Mouse (Mus musculus) CD4-positive helper T cell, adult 2 months (primary cell): ENCODE data around the gene Tmem132d.

Experiments
- DNase-seq: peaks from one replicate; pipeline ENCODE4 v3.0.0-alpha.2; 2012; ENCODE audit warnings: low read depth, missing footprints, low spot score

Tmem132d gene

GRCm38 (mm10) chr5:128218281-128218680 lies 214.6 kb downstream of the Tmem132d start:
- DNase-seq: no peak

- DNase-seq: no peak
Measured at GRCm38 (mm10) chr5:128211125-128211524, 221.8 kb downstream of the Tmem132d start.

GRCm38 (mm10) chr5:128205716-128206115 lies 227.2 kb downstream of the Tmem132d start:
- DNase-seq: no peak

- DNase-seq: no peak
Measured at GRCm38 (mm10) chr5:128204685-128205320, 228.1 kb downstream of the Tmem132d start.

GRCm38 (mm10) chr5:128203879-128204581 lies 228.8 kb downstream of the Tmem132d start:
- DNase-seq: no peak

- DNase-seq: no peak
Measured at GRCm38 (mm10) chr5:128194106-128194505, 238.8 kb downstream of the Tmem132d start.

GRCm38 (mm10) chr5:128192485-128193055 lies 240.3 kb downstream of the Tmem132d start:
- DNase-seq: no peak

- DNase-seq: no peak
Measured at GRCm38 (mm10) chr5:128191710-128192109, 241.2 kb downstream of the Tmem132d start.

- DNase-seq: no peak
Measured at GRCm38 (mm10) chr5:128190243-128190820, 242.5 kb downstream of the Tmem132d start.

GRCm38 (mm10) chr5:128176234-128176633 lies 256.6 kb downstream of the Tmem132d start:
- no peak for DNase-seq

- DNase-seq: no peak
Measured at GRCm38 (mm10) chr5:128158901-128159675, 273.8 kb downstream of the Tmem132d start.

- no peak for DNase-seq
Measured at GRCm38 (mm10) chr5:128151461-128151860, 281.4 kb downstream of the Tmem132d start.

GRCm38 (mm10) chr5:128146901-128147645 lies 285.8 kb downstream of the Tmem132d start:
- no peak for DNase-seq

- DNase-seq: no peak
Measured at GRCm38 (mm10) chr5:128144799-128145198, 288.1 kb downstream of the Tmem132d start.

GRCm38 (mm10) chr5:128136818-128137217 lies 296.1 kb downstream of the Tmem132d start:
- no peak for DNase-seq

- no peak for DNase-seq
Measured at GRCm38 (mm10) chr5:128122656-128123055, 310.2 kb downstream of the Tmem132d start.

GRCm38 (mm10) chr5:128119171-128119570 lies 313.7 kb downstream of the Tmem132d start:
- no peak for DNase-seq

GRCm38 (mm10) chr5:128113107-128113506 lies 319.8 kb downstream of the Tmem132d start:
- DNase-seq: no peak

GRCm38 (mm10) chr5:128112518-128112917 lies 320.4 kb downstream of the Tmem132d start:
- no peak for DNase-seq

GRCm38 (mm10) chr5:128111664-128112063 lies 321.2 kb downstream of the Tmem132d start:
- no peak for DNase-seq

GRCm38 (mm10) chr5:128102556-128102955 lies 330.3 kb downstream of the Tmem132d start:
- no peak for DNase-seq
